Mouse (Mus musculus): ENCODE measurements around the gene Uvrag. TPM values are rescaled to one million over a fixed set of nuclear protein-coding genes. Genes with fewer than 3 reads are reported as not detected.
A peak's percentile ranks its signal among the peaks of the same experiment; 100 is the strongest.

Gene Uvrag
- polyA plus RNA-seq, 1 experiment from 2014 or later, result 18.7 TPM

- no peak overlapping the region for H3K4me2 ChIP-seq (replicated peaks; ENCODE audit: low read depth, low read length)
- WGBS, result 29% methylated on average over 5 of the region's 5 CpGs
- peak; percentile 93 for ATAC-seq (ENCODE audit: low FRiP score, low TSS enrichment)
Observed at GRCm38 (mm10) chr7:99167939-99168338, 27.0 kb upstream of the Uvrag start.

GRCm38 (mm10) chr7:99166159-99166558 lies 25.2 kb upstream of the Uvrag start:
- H3K27me3 ChIP-seq (ENCODE audit: insufficient read depth, low read length), result no peaks in the 10 kb centered on the region

More at GRCm38 (mm10) chr7:99167939-99168338, 27.0 kb upstream of the Uvrag start:
- peaks cover 13% of the 10 kb centered on the region; the same call in 1 of the 2 replicates for H3K4me1 ChIP-seq (ENCODE audit: insufficient read depth, low read length)
- H3K4me3 ChIP-seq (ENCODE audit: low read length), result no peak overlapping the region
- peak overlapping the region; percentile 90 for H3K27ac ChIP-seq (ENCODE audit: low read length)
- no peaks in the 10 kb centered on the region for H3K36me3 ChIP-seq (ENCODE audit: insufficient read depth, low read length)
- no peak overlapping the region for H3K9ac ChIP-seq (replicated peaks; ENCODE audit: low read length)
- H3K27me3 ChIP-seq (ENCODE audit: insufficient read depth, low read length), result no peaks in the 10 kb centered on the region
- H3K9me3 ChIP-seq (ENCODE audit: low read length), result no peaks in the 10 kb centered on the region

GRCm38 (mm10) chr7:99164873-99165410 lies 24.0 kb upstream of the Uvrag start:
- Histone ChIP-seq H3K9ac (replicated peaks; ENCODE audit: low read length) (no peak overlapping the region), H3K36me3 (ENCODE audit: insufficient read depth, low read length) (no peaks in the 10 kb centered on the region), H3K4me1 (ENCODE audit: insufficient read depth, low read length) (peaks cover 19% of the 10 kb centered on the region; the same call in 1 of the 2 replicates), H3K27ac (ENCODE audit: low read length) (no peak overlapping the region), H3K4me3 (ENCODE audit: low read length) (no peak overlapping the region), H3K9me3 (ENCODE audit: low read length) (no peaks in the 10 kb centered on the region), H3K27me3 (ENCODE audit: insufficient read depth, low read length) (no peaks in the 10 kb centered on the region), H3K4me2 (replicated peaks; ENCODE audit: low read depth, low read length) (no peak overlapping the region)
- 72% methylated on average over 7 of the region's 7 CpGs for WGBS
- no peak for ATAC-seq (ENCODE audit: low FRiP score, low TSS enrichment)

More at GRCm38 (mm10) chr7:99166159-99166558, 25.2 kb upstream of the Uvrag start:
- WGBS, result 78% methylated on average over 8 of the region's 8 CpGs
- H3K4me1 ChIP-seq (ENCODE audit: insufficient read depth, low read length), result peaks cover 18% of the 10 kb centered on the region; the same call in 1 of the 2 replicates
- H3K27ac ChIP-seq (ENCODE audit: low read length), result no peak overlapping the region
- H3K9me3 ChIP-seq (ENCODE audit: low read length), result no peaks in the 10 kb centered on the region
- H3K4me3 ChIP-seq (ENCODE audit: low read length), result no peak overlapping the region
- no peaks in the 10 kb centered on the region for H3K36me3 ChIP-seq (ENCODE audit: insufficient read depth, low read length)
- no peak for ATAC-seq (ENCODE audit: low FRiP score, low TSS enrichment)
- no peak overlapping the region for H3K4me2 ChIP-seq (replicated peaks; ENCODE audit: low read depth, low read length)
- no peak overlapping the region for H3K9ac ChIP-seq (replicated peaks; ENCODE audit: low read length)

DNA sequence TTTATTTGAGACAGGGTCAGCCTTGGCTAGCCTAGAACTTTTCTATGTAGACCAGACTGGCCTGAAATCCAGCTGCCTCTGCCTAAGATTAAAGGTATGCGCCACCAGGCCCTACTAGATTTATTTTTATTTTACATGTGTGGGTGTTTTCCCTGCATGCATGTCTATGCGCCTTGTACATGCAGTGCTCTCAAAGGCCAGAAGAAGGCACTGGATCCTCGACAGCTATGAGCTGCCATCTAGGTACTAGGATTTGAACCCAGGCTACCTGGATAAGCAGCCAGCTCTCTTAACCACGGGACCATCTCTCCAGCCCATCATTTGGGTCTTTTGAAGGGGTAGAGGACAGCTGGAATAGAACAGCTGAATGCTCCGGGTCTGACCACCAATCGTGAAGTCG lies 21.5 kb upstream of the Uvrag start:
- H3K27me3 ChIP-seq (ENCODE audit: insufficient read depth, low read length), result no peaks in the 10 kb centered on the region
- ATAC-seq (ENCODE audit: low FRiP score, low TSS enrichment), result no peak
- no peak overlapping the region for H3K9ac ChIP-seq (replicated peaks; ENCODE audit: low read length)
- no peak overlapping the region for H3K4me3 ChIP-seq (ENCODE audit: low read length)
- H3K4me2 ChIP-seq (replicated peaks; ENCODE audit: low read depth, low read length), result no peak overlapping the region
- H3K27ac ChIP-seq (ENCODE audit: low read length), result no peak overlapping the region
- H3K36me3 ChIP-seq (ENCODE audit: insufficient read depth, low read length), result no peaks in the 10 kb centered on the region
- H3K4me1 ChIP-seq (ENCODE audit: insufficient read depth, low read length), result peaks cover 11% of the 10 kb centered on the region; the same call in 1 of the 2 replicates
- 91% methylated on average over 7 of the region's 7 CpGs for WGBS
- no peaks in the 10 kb centered on the region for H3K9me3 ChIP-seq (ENCODE audit: low read length)

DNA sequence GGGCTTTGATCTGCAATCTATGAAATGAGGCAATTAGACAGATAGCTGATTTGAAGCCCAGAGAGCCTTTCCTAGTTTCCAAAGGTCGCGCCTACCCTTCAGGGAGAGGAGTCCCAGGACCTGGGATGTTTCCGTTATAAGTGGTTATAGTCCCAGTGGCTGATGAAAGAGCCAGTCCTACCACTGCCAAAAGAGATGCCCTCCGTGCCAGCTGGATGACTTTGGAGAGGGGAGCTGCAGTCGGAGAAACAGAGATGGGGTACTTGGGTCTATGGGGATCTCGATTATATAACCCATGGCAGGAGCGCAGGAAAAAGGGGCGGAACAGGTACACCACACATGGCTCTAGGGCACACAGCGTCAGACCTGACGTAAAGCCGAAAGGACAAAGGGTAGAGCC lies 21.0 kb upstream of the Uvrag start:
- Histone ChIP-seq H3K4me2 (replicated peaks; ENCODE audit: low read depth, low read length) (no peak overlapping the region), H3K9me3 (ENCODE audit: low read length) (no peaks in the 10 kb centered on the region), H3K4me1 (ENCODE audit: insufficient read depth, low read length) (peaks cover 10% of the 10 kb centered on the region; the same call in 1 of the 2 replicates), H3K27me3 (ENCODE audit: insufficient read depth, low read length) (no peaks in the 10 kb centered on the region), H3K27ac (ENCODE audit: low read length) (peak overlapping the region; percentile 76; the same call in 1 of the 2 replicates), H3K9ac (replicated peaks; ENCODE audit: low read length) (no peak overlapping the region), H3K36me3 (ENCODE audit: insufficient read depth, low read length) (no peaks in the 10 kb centered on the region), H3K4me3 (ENCODE audit: low read length) (no peak overlapping the region)
- no peak for ATAC-seq (ENCODE audit: low FRiP score, low TSS enrichment)
- 82% methylated on average over 11 of the region's 11 CpGs for WGBS

- no peaks in the 10 kb centered on the region for H3K36me3 ChIP-seq (ENCODE audit: insufficient read depth, low read length)
- WGBS, result 29% methylated on average over 4 of the region's 4 CpGs
- H3K9me3 ChIP-seq (ENCODE audit: low read length), result no peaks in the 10 kb centered on the region
- peak; percentile 93 for ATAC-seq (ENCODE audit: low FRiP score, low TSS enrichment)
- H3K4me2 ChIP-seq (replicated peaks; ENCODE audit: low read depth, low read length), result no peak overlapping the region
- H3K4me1 ChIP-seq (ENCODE audit: insufficient read depth, low read length), result peaks cover 11% of the 10 kb centered on the region
- H3K4me3 ChIP-seq (ENCODE audit: low read length), result no peak overlapping the region
- no peaks in the 10 kb centered on the region for H3K27me3 ChIP-seq (ENCODE audit: insufficient read depth, low read length)
- peak overlapping the region; percentile 76 for H3K27ac ChIP-seq (ENCODE audit: low read length)
- H3K9ac ChIP-seq (replicated peaks; ENCODE audit: low read length), result no peak overlapping the region
Observed at GRCm38 (mm10) chr7:99161529-99161928, 20.6 kb upstream of the Uvrag start.

- no peak overlapping the region for H3K4me2 ChIP-seq (replicated peaks; ENCODE audit: low read depth, low read length)
- 70% methylated on average over 7 of the region's 7 CpGs for WGBS
- peak overlapping the region; percentile 76 for H3K27ac ChIP-seq (ENCODE audit: low read length)
- ATAC-seq (ENCODE audit: low FRiP score, low TSS enrichment), result no peak
- peaks cover 16% of the 10 kb centered on the region for H3K4me1 ChIP-seq (ENCODE audit: insufficient read depth, low read length)
- H3K9ac ChIP-seq (replicated peaks; ENCODE audit: low read length), result no peak overlapping the region
- H3K9me3 ChIP-seq (ENCODE audit: low read length), result no peaks in the 10 kb centered on the region
- H3K4me3 ChIP-seq (ENCODE audit: low read length), result no peak overlapping the region
- no peaks in the 10 kb centered on the region for H3K36me3 ChIP-seq (ENCODE audit: insufficient read depth, low read length)
- H3K27me3 ChIP-seq (ENCODE audit: insufficient read depth, low read length), result no peaks in the 10 kb centered on the region
Observed at GRCm38 (mm10) chr7:99160995-99161394, 20.1 kb upstream of the Uvrag start.

GRCm38 (mm10) chr7:99159446-99159845 lies 18.5 kb upstream of the Uvrag start:
- Histone ChIP-seq H3K4me3 (ENCODE audit: low read length) (no peak overlapping the region), H3K4me1 (ENCODE audit: insufficient read depth, low read length) (peaks cover 26% of the 10 kb centered on the region), H3K27ac (ENCODE audit: low read length) (no peak overlapping the region), H3K4me2 (replicated peaks; ENCODE audit: low read depth, low read length) (no peak overlapping the region), H3K9ac (replicated peaks; ENCODE audit: low read length) (no peak overlapping the region), H3K9me3 (ENCODE audit: low read length) (no peaks in the 10 kb centered on the region), H3K36me3 (ENCODE audit: insufficient read depth, low read length) (no peaks in the 10 kb centered on the region), H3K27me3 (ENCODE audit: insufficient read depth, low read length) (no peaks in the 10 kb centered on the region)
- no peak for ATAC-seq (ENCODE audit: low FRiP score, low TSS enrichment)
- 89% methylated on average over 2 of the region's 2 CpGs for WGBS

DNA sequence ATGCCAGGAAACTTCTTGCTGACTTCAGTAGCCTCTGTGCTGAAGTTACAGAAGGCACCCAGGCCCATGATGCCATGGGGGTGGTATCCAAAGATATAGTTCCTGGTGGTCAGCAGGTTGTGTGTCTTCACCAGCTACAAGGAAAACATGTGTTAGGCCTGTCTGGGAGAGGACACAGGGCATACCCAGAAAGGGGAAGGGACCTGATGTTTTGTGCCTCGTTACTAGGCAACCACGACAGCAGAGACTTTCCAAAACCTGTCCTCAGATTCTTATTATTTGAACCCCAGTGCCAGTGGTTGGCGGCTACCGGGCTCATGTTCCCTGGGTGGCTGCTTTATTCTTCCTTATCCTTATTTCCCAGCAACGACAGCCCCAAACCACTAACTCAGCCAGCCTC lies 18.0 kb upstream of the Uvrag start:
- peaks cover 26% of the 10 kb centered on the region for H3K4me1 ChIP-seq (ENCODE audit: insufficient read depth, low read length)
- no peak for ATAC-seq (ENCODE audit: low FRiP score, low TSS enrichment)

GRCm38 (mm10) chr7:99158011-99158410 lies 17.1 kb upstream of the Uvrag start:
- 84% methylated on average over 8 of the region's 8 CpGs for WGBS

More for the DNA sequence above, 18.0 kb upstream of the Uvrag start:
- 81% methylated on average over 5 of the region's 5 CpGs for WGBS
- Histone ChIP-seq H3K4me2 (replicated peaks; ENCODE audit: low read depth, low read length) (no peak overlapping the region), H3K4me3 (ENCODE audit: low read length) (no peak overlapping the region), H3K27me3 (ENCODE audit: insufficient read depth, low read length) (no peaks in the 10 kb centered on the region), H3K9me3 (ENCODE audit: low read length) (no peaks in the 10 kb centered on the region), H3K27ac (ENCODE audit: low read length) (no peak overlapping the region), H3K36me3 (ENCODE audit: insufficient read depth, low read length) (no peaks in the 10 kb centered on the region), H3K9ac (replicated peaks; ENCODE audit: low read length) (no peak overlapping the region)

More at GRCm38 (mm10) chr7:99158011-99158410, 17.1 kb upstream of the Uvrag start:
- no peaks in the 10 kb centered on the region for H3K36me3 ChIP-seq (ENCODE audit: insufficient read depth, low read length)
- H3K4me1 ChIP-seq (ENCODE audit: insufficient read depth, low read length), result peaks cover 26% of the 10 kb centered on the region
- H3K27me3 ChIP-seq (ENCODE audit: insufficient read depth, low read length), result no peaks in the 10 kb centered on the region
- H3K4me3 ChIP-seq (ENCODE audit: low read length), result no peak overlapping the region
- H3K9me3 ChIP-seq (ENCODE audit: low read length), result no peaks in the 10 kb centered on the region
- H3K9ac ChIP-seq (replicated peaks; ENCODE audit: low read length), result no peak overlapping the region
- H3K4me2 ChIP-seq (replicated peaks; ENCODE audit: low read depth, low read length), result no peak overlapping the region
- no peak for ATAC-seq (ENCODE audit: low FRiP score, low TSS enrichment)
- H3K27ac ChIP-seq (ENCODE audit: low read length), result no peak overlapping the region

All from kidney, embryonic 16.5 days (tissue).